Mouse (Mus musculus): Measurements from ENCODE around the gene Pvalb. TPM values are rescaled to one million over a fixed set of nuclear protein-coding genes. Genes with fewer than 3 reads are reported as not detected.

Gene Pvalb
- polyA plus RNA-seq, 1 experiment from 2014 or later, result 0.28 TPM

DNA sequence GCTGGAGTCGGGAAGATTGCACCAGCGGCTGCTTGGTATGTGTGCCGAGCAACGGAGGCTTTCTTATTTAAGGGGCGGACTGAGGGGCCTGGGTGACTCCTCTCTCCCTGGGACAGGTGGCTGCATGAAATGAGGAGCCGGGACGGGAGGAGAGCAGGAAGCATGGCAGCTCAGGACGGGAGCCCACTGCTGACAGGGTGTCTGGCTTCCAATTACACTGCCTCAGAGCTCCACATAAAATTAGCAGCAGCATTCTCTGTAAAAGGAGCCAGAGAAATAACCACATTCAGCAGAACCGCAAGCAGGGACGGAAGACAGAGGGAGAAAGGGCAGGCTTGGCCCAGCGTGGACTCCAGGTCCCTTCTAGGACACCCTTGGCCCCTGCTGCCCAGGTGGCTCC, 35.1 kb upstream of the Pvalb start:
- no peaks in the 10 kb centered on the region for H3K27me3 ChIP-seq (ENCODE audit: control insufficient read depth, insufficient read depth, low read length)
- no peaks in the 10 kb centered on the region for H3K36me3 ChIP-seq (ENCODE audit: control insufficient read depth, insufficient read depth, low read length)
- ATAC-seq (ENCODE audit: insufficient read depth, low FRiP score), result no peak
- H3K9ac ChIP-seq (ENCODE audit: low read length), result no peak overlapping the region
- no peak overlapping the region for H3K4me2 ChIP-seq (ENCODE audit: low read depth, low read length)
- H3K27ac ChIP-seq (ENCODE audit: low read length), result no peak overlapping the region
- H3K9me3 ChIP-seq (replicated peaks; ENCODE audit: control insufficient read depth, low read length), result no peaks in the 10 kb centered on the region
- WGBS, result 37% methylated on average over 11 of the region's 11 CpGs
- no peak overlapping the region for H3K4me3 ChIP-seq (replicated peaks; ENCODE audit: low read length)
- H3K4me1 ChIP-seq (ENCODE audit: control insufficient read depth, insufficient read depth, low read length), result no peaks in the 10 kb centered on the region

DNA sequence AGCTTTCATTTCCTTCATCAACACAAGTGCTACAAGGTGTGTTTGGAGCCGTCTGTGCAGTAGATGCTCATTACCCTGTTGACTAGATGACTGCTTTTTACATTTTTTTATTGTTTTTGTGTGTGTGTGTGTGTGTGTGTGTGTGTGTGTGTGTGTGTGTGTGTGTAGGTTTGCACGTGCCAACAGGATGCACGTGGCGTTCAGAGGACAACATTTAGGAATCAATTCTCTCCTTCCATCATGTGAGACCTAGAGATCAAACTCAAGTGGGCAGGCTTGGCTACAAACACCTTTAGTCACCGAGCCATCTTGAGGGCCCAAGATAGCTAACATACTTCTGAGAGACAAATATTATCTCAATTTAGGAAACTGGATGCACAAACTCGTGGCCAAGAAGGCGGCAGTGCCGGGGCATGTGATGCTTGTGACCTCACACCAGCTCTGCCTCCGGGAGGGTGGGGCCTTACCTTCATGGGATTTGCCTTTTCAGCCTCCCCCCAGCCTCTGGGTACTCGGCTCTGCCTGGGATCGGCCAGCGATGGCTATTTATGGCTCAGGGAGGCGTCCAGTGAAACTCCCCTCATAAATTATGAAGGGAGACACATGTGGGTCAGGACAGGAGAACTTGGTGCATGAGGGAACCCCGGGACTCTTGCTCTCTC, 33.9 kb upstream of the Pvalb start:
- 61% methylated on average over 14 of the region's 14 CpGs for WGBS
- no peak for ATAC-seq (ENCODE audit: insufficient read depth, low FRiP score)
- Histone ChIP-seq H3K27ac (ENCODE audit: low read length) (no peak overlapping the region), H3K4me2 (ENCODE audit: low read depth, low read length) (no peak overlapping the region), H3K9ac (ENCODE audit: low read length) (no peak overlapping the region), H3K4me1 (ENCODE audit: control insufficient read depth, insufficient read depth, low read length) (no peaks in the 10 kb centered on the region), H3K4me3 (replicated peaks; ENCODE audit: low read length) (no peak overlapping the region), H3K36me3 (ENCODE audit: control insufficient read depth, insufficient read depth, low read length) (no peaks in the 10 kb centered on the region), H3K9me3 (replicated peaks; ENCODE audit: control insufficient read depth, low read length) (no peaks in the 10 kb centered on the region), H3K27me3 (ENCODE audit: control insufficient read depth, insufficient read depth, low read length) (no peaks in the 10 kb centered on the region)

GRCm38 (mm10) chr15:78239453-78239852, 33.3 kb upstream of the Pvalb start:
- Histone ChIP-seq H3K27ac (ENCODE audit: low read length) (no peak overlapping the region), H3K4me3 (replicated peaks; ENCODE audit: low read length) (no peak overlapping the region), H3K9ac (ENCODE audit: low read length) (no peak overlapping the region), H3K36me3 (ENCODE audit: control insufficient read depth, insufficient read depth, low read length) (no peaks in the 10 kb centered on the region), H3K4me1 (ENCODE audit: control insufficient read depth, insufficient read depth, low read length) (no peaks in the 10 kb centered on the region), H3K27me3 (ENCODE audit: control insufficient read depth, insufficient read depth, low read length) (no peaks in the 10 kb centered on the region), H3K4me2 (ENCODE audit: low read depth, low read length) (no peak overlapping the region), H3K9me3 (replicated peaks; ENCODE audit: control insufficient read depth, low read length) (no peaks in the 10 kb centered on the region)
- WGBS, result 25% methylated on average over 10 of the region's 10 CpGs
- ATAC-seq (ENCODE audit: insufficient read depth, low FRiP score), result no peak

DNA sequence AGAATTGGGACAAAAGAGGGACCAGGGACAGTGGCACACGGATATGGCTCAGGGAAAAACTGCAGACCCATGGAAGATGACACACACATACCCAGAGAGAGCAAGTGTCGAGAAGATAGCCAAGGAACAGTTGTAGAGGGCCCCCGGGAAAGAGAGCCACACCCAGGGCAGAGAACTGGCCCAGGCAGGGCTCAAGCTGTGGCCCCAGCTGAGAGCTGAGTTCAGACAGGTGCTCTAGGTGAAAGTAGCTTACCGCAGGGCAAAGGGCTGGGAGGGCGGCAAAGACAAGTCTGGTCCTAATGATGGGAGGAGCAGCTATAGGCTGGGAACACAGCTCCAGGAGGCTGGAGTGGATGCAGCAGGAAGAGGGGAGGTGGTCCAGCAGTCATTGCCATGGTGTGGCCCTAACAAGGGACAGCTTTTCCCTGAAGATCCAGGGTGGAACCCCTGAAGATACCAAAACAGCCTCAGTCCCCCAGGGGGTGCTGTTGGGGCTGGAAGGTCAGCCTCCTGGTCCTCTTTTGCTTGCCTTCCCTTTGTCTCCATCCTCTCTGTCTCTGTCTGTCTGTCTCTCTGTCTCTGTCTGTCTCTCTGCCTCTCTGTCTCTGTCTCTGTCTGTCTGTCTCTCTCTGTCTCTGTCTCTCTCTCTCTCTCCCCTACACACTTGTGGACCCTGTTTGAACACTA, 28.8 kb upstream of the Pvalb start:
- Histone ChIP-seq H3K27me3 (ENCODE audit: control insufficient read depth, insufficient read depth, low read length) (no peaks in the 10 kb centered on the region), H3K27ac (ENCODE audit: low read length) (no peak overlapping the region), H3K9ac (ENCODE audit: low read length) (no peak overlapping the region), H3K4me3 (replicated peaks; ENCODE audit: low read length) (no peak overlapping the region), H3K4me1 (ENCODE audit: control insufficient read depth, insufficient read depth, low read length) (no peaks in the 10 kb centered on the region), H3K36me3 (ENCODE audit: control insufficient read depth, insufficient read depth, low read length) (no peaks in the 10 kb centered on the region), H3K4me2 (ENCODE audit: low read depth, low read length) (no peak overlapping the region), H3K9me3 (replicated peaks; ENCODE audit: control insufficient read depth, low read length) (no peaks in the 10 kb centered on the region)
- WGBS, result 64% methylated on average over 5 of the region's 5 CpGs
- no peak for ATAC-seq (ENCODE audit: insufficient read depth, low FRiP score)

GRCm38 (mm10) chr15:78231346-78232331, 25.4 kb upstream of the Pvalb start:
- H3K4me1 ChIP-seq (ENCODE audit: control insufficient read depth, insufficient read depth, low read length), result no peaks in the 10 kb centered on the region
- H3K9me3 ChIP-seq (replicated peaks; ENCODE audit: control insufficient read depth, low read length), result no peaks in the 10 kb centered on the region
- no peak overlapping the region for H3K4me2 ChIP-seq (ENCODE audit: low read depth, low read length)
- no peaks in the 10 kb centered on the region for H3K27me3 ChIP-seq (ENCODE audit: control insufficient read depth, insufficient read depth, low read length)
- H3K9ac ChIP-seq (ENCODE audit: low read length), result no peak overlapping the region
- H3K4me3 ChIP-seq (replicated peaks; ENCODE audit: low read length), result no peak overlapping the region
- H3K27ac ChIP-seq (ENCODE audit: low read length), result no peak overlapping the region
- H3K36me3 ChIP-seq (ENCODE audit: control insufficient read depth, insufficient read depth, low read length), result no peaks in the 10 kb centered on the region
- WGBS, result 8% methylated on average over 13 of the region's 13 CpGs
- ATAC-seq (ENCODE audit: insufficient read depth, low FRiP score), result no peak

- Histone ChIP-seq H3K27ac (ENCODE audit: low read length) (no peak overlapping the region), H3K9ac (ENCODE audit: low read length) (no peak overlapping the region), H3K9me3 (replicated peaks; ENCODE audit: control insufficient read depth, low read length) (no peaks in the 10 kb centered on the region), H3K4me3 (replicated peaks; ENCODE audit: low read length) (no peak overlapping the region), H3K36me3 (ENCODE audit: control insufficient read depth, insufficient read depth, low read length) (no peaks in the 10 kb centered on the region), H3K4me1 (ENCODE audit: control insufficient read depth, insufficient read depth, low read length) (no peaks in the 10 kb centered on the region), H3K27me3 (ENCODE audit: control insufficient read depth, insufficient read depth, low read length) (no peaks in the 10 kb centered on the region), H3K4me2 (ENCODE audit: low read depth, low read length) (no peak overlapping the region)
- 71% methylated on average over 12 of the region's 12 CpGs for WGBS
- peak; percentile 29; the same call in 1 of the 2 replicates for ATAC-seq (ENCODE audit: insufficient read depth, low FRiP score)
Measured at GRCm38 (mm10) chr15:78227816-78228215, 21.6 kb upstream of the Pvalb start.

GRCm38 (mm10) chr15:78215269-78215668, 9.1 kb upstream of the Pvalb start:
- 76% methylated on average over 9 of the region's 9 CpGs for WGBS
- Histone ChIP-seq H3K9me3 (replicated peaks; ENCODE audit: control insufficient read depth, low read length) (peaks cover 3% of the 10 kb centered on the region; the same call in 1 of the 2 replicates), H3K36me3 (ENCODE audit: control insufficient read depth, insufficient read depth, low read length) (no peaks in the 10 kb centered on the region), H3K4me1 (ENCODE audit: control insufficient read depth, insufficient read depth, low read length) (no peaks in the 10 kb centered on the region), H3K27me3 (ENCODE audit: control insufficient read depth, insufficient read depth, low read length) (no peaks in the 10 kb centered on the region), H3K9ac (ENCODE audit: low read length) (no peak overlapping the region), H3K4me2 (ENCODE audit: low read depth, low read length) (no peak overlapping the region), H3K4me3 (replicated peaks; ENCODE audit: low read length) (no peak overlapping the region), H3K27ac (ENCODE audit: low read length) (no peak overlapping the region)
- ATAC-seq (ENCODE audit: insufficient read depth, low FRiP score), result no peak

DNA sequence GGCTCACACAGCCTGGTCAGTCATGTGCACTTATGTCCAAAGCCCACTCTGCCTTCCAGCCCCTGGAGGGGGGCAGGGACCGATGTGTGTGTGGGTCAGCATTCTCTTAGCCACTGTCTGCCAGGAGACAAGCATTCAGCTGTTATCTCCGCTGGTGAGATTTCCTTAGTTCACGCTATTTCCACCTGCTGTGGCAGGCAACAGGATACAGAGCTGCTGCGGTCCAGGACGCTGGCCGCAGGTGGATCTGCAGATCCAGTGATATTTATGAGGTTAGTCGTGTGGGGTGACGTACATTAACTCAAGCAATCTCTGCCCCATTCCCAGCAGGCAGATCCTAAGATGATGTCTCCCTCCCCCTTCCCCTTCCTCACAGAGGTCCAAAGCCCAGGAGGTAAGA, 5.2 kb upstream of the Pvalb start:
- WGBS, result 75% methylated on average over 8 of the region's 8 CpGs

GRCm38 (mm10) chr15:78210203-78210602, 4.0 kb upstream of the Pvalb start:
- H3K27me3 ChIP-seq (ENCODE audit: control insufficient read depth, insufficient read depth, low read length), result peaks cover 7% of the 10 kb centered on the region
- no peaks in the 10 kb centered on the region for H3K4me1 ChIP-seq (ENCODE audit: control insufficient read depth, insufficient read depth, low read length)
- no peak overlapping the region for H3K27ac ChIP-seq (ENCODE audit: low read length)
- H3K4me2 ChIP-seq (ENCODE audit: low read depth, low read length), result no peak overlapping the region
- no peaks in the 10 kb centered on the region for H3K36me3 ChIP-seq (ENCODE audit: control insufficient read depth, insufficient read depth, low read length)
- 85% methylated on average over 4 of the region's 4 CpGs for WGBS
- ATAC-seq (ENCODE audit: insufficient read depth, low FRiP score), result no peak
- no peak overlapping the region for H3K4me3 ChIP-seq (replicated peaks; ENCODE audit: low read length)
- H3K9ac ChIP-seq (ENCODE audit: low read length), result no peak overlapping the region
- no peaks in the 10 kb centered on the region for H3K9me3 ChIP-seq (replicated peaks; ENCODE audit: control insufficient read depth, low read length)

More for the DNA sequence above, 5.2 kb upstream of the Pvalb start:
- no peak overlapping the region for H3K27ac ChIP-seq (ENCODE audit: low read length)
- H3K4me2 ChIP-seq (ENCODE audit: low read depth, low read length), result no peak overlapping the region
- no peak overlapping the region for H3K4me3 ChIP-seq (replicated peaks; ENCODE audit: low read length)
- H3K9ac ChIP-seq (ENCODE audit: low read length), result no peak overlapping the region
- no peaks in the 10 kb centered on the region for H3K4me1 ChIP-seq (ENCODE audit: control insufficient read depth, insufficient read depth, low read length)
- H3K36me3 ChIP-seq (ENCODE audit: control insufficient read depth, insufficient read depth, low read length), result no peaks in the 10 kb centered on the region
- no peak for ATAC-seq (ENCODE audit: insufficient read depth, low FRiP score)
- no peaks in the 10 kb centered on the region for H3K9me3 ChIP-seq (replicated peaks; ENCODE audit: control insufficient read depth, low read length)
- H3K27me3 ChIP-seq (ENCODE audit: control insufficient read depth, insufficient read depth, low read length), result no peaks in the 10 kb centered on the region
